Mouse (Mus musculus) heart, adult 2 months (tissue): Measurements from ENCODE around the gene Ercc5.

Experiments
- CTCF ChIP-seq: fragments of 200-600 bp; IDR thresholded peaks from 2 replicates; pipeline ENCODE4 v1.8.1; 2022; ENCODE audit warnings: antibody characterized with exemption, mild to moderate bottlenecking, moderate library complexity
- POLR2A ChIP-seq: fragments of 200-500 bp; IDR thresholded peaks from 2 replicates; pipeline ENCODE4 v1.6.1; 2011; ENCODE audit warnings: mild to moderate bottlenecking, low read depth, low read length, control low read depth; ENCODE audit not compliant: insufficient read depth

GRCm38 (mm10) chr1:44140232-44140631 lies 7.3 kb upstream of the Ercc5 start:
- TF ChIP-seq POLR2A (no peak), CTCF (no peak)
